Mouse (Mus musculus) liver, postnatal 0 days (tissue): ENCODE data around the gene Osgep. TPM values are rescaled to one million over a fixed set of nuclear protein-coding genes. Genes with fewer than 3 reads are reported as not detected.
"Not testable (repeated sequence)": the region's sequence is repeated elsewhere in the genome, so short reads cannot be mapped to it uniquely, and the experiment has no call there.

Experiments
- ATAC-seq: fragments of 200-750 bp; cut with Nextera tagmentation; 2 replicates; pipeline ENCODE4 v1.8.0; 2017; ENCODE audit warnings: mild to moderate bottlenecking, moderate library complexity
- DNase-seq: peaks from one replicate; pipeline ENCODE4 v3.0.0-alpha.2; 2016
- H3K27ac ChIP-seq: fragments of 300-500 bp; sonication (generic); 2 replicates; pipeline ENCODE4 v1.5.1; 2014; ENCODE audit warnings: antibody characterized with exemption, moderate library complexity, mild to moderate bottlenecking, low read depth
- H3K27me3 ChIP-seq: fragments of 300-500 bp; sonication (generic); 2 replicates; pipeline ENCODE4 v1.6.1; 2014; ENCODE audit warnings: low read length, control low read depth, mixed read lengths; ENCODE audit not compliant: insufficient read depth
- H3K36me3 ChIP-seq: fragments of 300-500 bp; sonication (generic); replicated peaks from 2 replicates; pipeline ENCODE4 v1.6.1; 2014; ENCODE audit warnings: mild to moderate bottlenecking, control low read depth, low read length, moderate library complexity, mixed read lengths; ENCODE audit not compliant: insufficient read depth
- H3K4me1 ChIP-seq: fragments of 300-500 bp; sonication (generic); 2 replicates; pipeline ENCODE4 v1.6.1; 2014; ENCODE audit warnings: antibody characterized with exemption, mild to moderate bottlenecking, control low read depth; ENCODE audit not compliant: insufficient read depth
- H3K4me2 ChIP-seq: fragments of 300-500 bp; sonication (generic); 2 replicates; pipeline ENCODE4 v1.6.1; 2014; ENCODE audit warnings: low read depth, mild to moderate bottlenecking, low read length, moderate library complexity, mixed read lengths
- H3K4me3 ChIP-seq: fragments of 300-500 bp; sonication (generic); 2 replicates; pipeline ENCODE4 v1.5.1; 2014; ENCODE audit warnings: low read depth, low read length
- H3K9ac ChIP-seq: fragments of 300-500 bp; sonication (generic); replicated peaks from 2 replicates; pipeline ENCODE4 v1.6.1; 2014; ENCODE audit warnings: mild to moderate bottlenecking, moderate library complexity
- H3K9me3 ChIP-seq: fragments of 300-500 bp; sonication (generic); 2 replicates; pipeline ENCODE4 v1.6.1; 2016; ENCODE audit warnings: mild to moderate bottlenecking, control low read depth, low read length, mixed read lengths
- CTCF ChIP-seq: sonication (generic); IDR thresholded peaks from 2 replicates; pipeline ENCODE4 v1.5.1; 2016; ENCODE audit warnings: antibody characterized with exemption, low read depth
- EP300 ChIP-seq: IDR thresholded peaks from 2 replicates; pipeline ENCODE4 v1.6.1; 2016; ENCODE audit warnings: antibody characterized with exemption, low read depth, mild to moderate bottlenecking
- WGBS: fragments of 180-500 bp; shearing (Covaris S2); extraction: QIAGEN DNeasy Blood & Tissue Kit; methylation state at CpG from one replicate; pipeline ENCODE4 v1.1.7; 2014; ENCODE audit not compliant: insufficient replicate concordance; 5-methylcytosine and 5-hydroxymethylcytosine counted together
- polyA plus RNA-seq: library from polyadenylated mRNA; unstranded; fragments of >200 nt; fragmentation: Nextera tagmentation; extraction: Ambion mirVana; gene quantifications from 2 replicates; pipeline ENCODE4 v1.2.1, GENCODE M21; 2015

Osgep gene
- polyA plus RNA-seq, 1 experiment from 2014 or later: 38.5 TPM

DNA sequence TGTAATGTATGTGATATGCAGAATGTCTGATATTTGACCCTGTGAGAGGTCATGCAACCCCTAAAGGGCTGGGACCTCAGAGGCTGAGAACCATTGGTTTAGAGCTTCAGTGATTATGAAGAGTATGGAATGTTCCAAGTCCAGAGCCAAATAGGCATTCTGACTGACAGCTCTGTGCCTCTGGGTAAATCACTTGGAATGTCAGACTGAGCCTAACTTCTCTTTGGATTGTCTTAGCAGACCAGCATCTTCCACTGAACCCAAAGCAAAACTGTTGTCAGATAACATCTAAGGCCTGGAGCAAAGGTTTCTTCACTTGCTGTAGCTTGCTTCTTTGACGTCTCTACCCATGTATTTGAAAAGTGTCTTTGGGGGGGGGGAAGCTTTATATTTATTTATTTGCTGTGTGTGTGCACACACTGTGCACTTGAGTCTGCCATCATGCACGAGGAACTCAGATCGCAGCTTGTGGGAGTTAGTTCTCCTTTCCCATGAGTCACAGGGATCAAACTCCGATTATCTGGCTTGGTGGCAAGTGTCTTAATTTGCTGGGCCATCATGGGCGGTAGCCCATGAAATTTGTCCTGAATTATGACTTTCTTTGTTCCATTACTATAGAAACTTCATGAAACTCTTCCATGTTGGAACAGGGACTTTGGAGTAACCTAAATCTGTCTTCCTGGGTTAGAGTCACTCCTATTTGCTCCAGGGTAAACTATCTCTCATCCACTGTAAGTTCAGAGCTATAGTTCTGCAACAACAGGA is 43.7 kb upstream of the Osgep start:
- Histone ChIP-seq H3K9me3 (no peaks in the 10 kb centered on the region), H3K36me3 (peaks cover 5% of the 10 kb centered on the region; the same call in 1 of the 2 replicates), H3K27me3 (no peaks in the 10 kb centered on the region), H3K4me2 (no peak overlapping the region), H3K4me3 (no peak overlapping the region), H3K4me1 (peaks cover 8% of the 10 kb centered on the region; the same call in 1 of the 2 replicates), H3K27ac (no peak overlapping the region), H3K9ac (no peak overlapping the region)
- no peak for ATAC-seq
- TF ChIP-seq EP300 (no peak), CTCF (no peak)
- no peak for DNase-seq
- WGBS: 74% methylated on average over 5 of the region's 5 CpGs

DNA sequence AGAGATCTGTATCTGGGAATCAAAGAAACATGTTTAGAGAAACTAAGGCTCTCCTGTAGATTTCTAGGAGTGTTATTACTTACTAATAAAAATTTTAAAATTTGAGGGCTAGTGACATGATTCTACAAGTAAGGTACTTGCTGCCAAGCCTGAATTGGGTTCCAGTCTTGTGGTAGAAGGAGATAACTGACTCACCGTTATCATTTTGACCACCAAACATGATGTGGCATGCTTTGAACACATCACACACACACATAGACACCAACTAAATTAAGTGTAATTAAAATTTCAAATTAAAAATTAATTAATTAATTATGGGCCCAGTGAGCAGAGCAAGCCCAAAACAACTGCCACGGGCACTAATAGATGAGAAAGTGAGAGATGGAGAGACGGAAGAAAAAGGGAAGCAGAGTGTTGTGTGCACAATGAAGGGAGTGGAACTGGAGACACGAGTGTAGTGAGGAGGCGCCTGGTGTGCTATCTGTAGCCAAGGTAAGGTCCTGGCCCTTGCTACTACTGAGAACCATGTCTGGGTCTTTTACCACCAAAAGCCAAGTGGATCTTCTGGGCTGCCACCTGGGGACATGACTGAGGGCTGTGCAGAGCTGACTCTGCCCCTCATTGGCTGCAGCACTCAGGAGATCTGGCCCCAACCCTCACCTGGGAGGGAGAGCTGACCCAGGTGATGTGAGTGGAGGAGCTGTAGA is 33.7 kb upstream of the Osgep start:
- ATAC-seq: peak; percentile 36; the same call in 1 of the 2 replicates

DNA sequence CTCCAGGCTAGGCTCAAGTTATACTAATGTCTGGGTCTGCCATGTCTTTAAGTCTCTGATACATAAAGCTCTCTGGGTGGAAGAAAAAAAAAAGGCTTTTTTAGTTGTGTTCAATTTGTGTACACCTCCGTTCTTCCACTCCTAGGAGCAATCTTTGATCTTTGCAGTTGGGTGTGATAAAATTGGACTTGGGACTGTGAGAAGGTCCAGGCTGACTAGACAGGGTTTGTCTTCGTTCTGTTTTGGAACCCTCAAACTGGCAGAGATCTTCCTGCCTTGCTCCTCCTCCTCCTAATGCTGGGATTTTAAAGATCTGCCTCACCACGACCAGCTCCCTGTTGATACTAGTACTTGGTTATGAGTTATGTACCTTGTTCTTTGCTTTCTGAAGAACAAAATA is 32.5 kb upstream of the Osgep start:
- 25% methylated on average over 3 of the region's 3 CpGs for WGBS
- Histone ChIP-seq H3K4me3 (peak overlapping the region; percentile 49), H3K4me2 (peak overlapping the region; percentile 67), H3K4me1 (peaks cover 14% of the 10 kb centered on the region), H3K9ac (peak overlapping the region; percentile 46), H3K27ac (peak overlapping the region; percentile 85)
- H3K9me3 ChIP-seq, H3K27me3 ChIP-seq, ATAC-seq, H3K36me3 ChIP-seq, DNase-seq: not testable (repeated sequence)

More for the DNA sequence above, 33.7 kb upstream of the Osgep start:
- TF ChIP-seq EP300: peak; percentile 70; the same call in 1 of the 2 replicates
- not testable (repeated sequence) for H3K4me3 ChIP-seq, H3K27me3 ChIP-seq, DNase-seq, H3K9me3 ChIP-seq, H3K9ac ChIP-seq, H3K36me3 ChIP-seq
- peaks cover 14% of the 10 kb centered on the region for H3K4me1 ChIP-seq
- peak overlapping the region; percentile 55; the same call in 1 of the 2 replicates for H3K4me2 ChIP-seq
- 61% methylated on average over 5 of the region's 5 CpGs for WGBS
- H3K27ac ChIP-seq: peak overlapping the region; percentile 66; the same call in 1 of the 2 replicates

DNA sequence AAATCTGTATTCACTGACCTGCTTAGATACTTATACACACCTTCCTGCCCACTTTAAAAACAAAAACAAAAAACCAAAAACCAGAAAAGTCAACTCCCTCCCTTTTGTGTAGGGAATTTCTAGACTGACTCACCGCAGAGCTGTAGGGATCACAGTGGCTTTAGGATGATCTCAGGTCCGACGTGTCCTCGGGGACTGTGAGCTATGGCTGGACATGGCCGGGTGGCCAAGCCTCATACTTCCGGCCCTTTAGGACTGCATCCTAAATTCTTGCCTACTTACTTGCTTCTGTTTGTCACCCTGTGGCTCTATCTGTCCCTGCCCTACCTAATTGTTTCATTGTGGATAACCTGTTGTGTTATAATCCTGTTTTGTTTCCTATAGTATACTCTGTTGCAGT is 32.0 kb upstream of the Osgep start:
- peak overlapping the region; percentile 67 for H3K4me2 ChIP-seq
- WGBS: 79% methylated on average over 6 of the region's 6 CpGs
- not testable (repeated sequence) for ATAC-seq, DNase-seq, H3K9me3 ChIP-seq, H3K36me3 ChIP-seq, H3K27me3 ChIP-seq
- H3K9ac ChIP-seq: peak overlapping the region; percentile 46
- peak overlapping the region; percentile 85 for H3K27ac ChIP-seq
- peak overlapping the region; percentile 49 for H3K4me3 ChIP-seq
- H3K4me1 ChIP-seq: peaks cover 14% of the 10 kb centered on the region

DNA sequence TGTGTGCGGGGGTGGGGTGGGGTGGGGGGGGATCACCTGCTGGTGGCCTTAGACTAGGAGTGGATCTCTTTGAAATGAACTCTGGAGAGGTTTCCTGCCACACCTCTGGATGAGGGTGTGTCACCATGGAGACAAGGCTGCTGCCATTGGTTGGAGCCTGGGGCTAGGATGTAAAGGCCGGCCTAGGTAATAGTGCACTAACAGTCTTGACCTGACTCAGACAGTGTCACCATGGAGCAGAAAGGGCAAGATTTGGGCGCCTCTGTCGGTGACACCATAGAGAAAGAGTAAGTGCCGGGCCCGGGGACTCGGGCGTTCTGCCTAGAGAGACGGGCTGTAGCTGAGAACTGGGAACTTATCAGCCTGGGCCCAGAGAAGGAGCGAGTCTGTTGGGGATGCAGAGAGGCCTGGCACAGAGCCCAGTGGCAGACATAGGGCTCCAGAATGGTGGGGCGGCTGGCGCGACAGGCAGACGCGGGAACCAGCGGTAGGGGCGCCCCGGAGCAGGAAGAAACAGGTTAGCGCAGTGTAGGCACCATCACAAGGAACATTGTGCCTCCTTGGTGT is 31.3 kb upstream of the Osgep start, which contains the start of gene Pnp2:
TSS of gene Pnp2 (plus strand) at position 51 of the 567 bp plus-strand sequence.
- H3K4me2 ChIP-seq: peak within 1 kb of the TSS; percentile 67
- ATAC-seq (peak; percentile 86), DNase-seq (peak; percentile 68)
- H3K27ac ChIP-seq: peak within 1 kb of the TSS; percentile 85
- H3K4me1 ChIP-seq: peaks cover 14% of the 10 kb centered on the region
- not testable (repeated sequence) for H3K27me3 ChIP-seq, H3K36me3 ChIP-seq, H3K9me3 ChIP-seq
- WGBS: 15% methylated on average over 17 of the region's 19 CpGs
- peak; percentile 46 for TF ChIP-seq CTCF
- 0 out of 2 replicates have a peak, but pooled peaks have one; percentile 31 for TF ChIP-seq EP300
- peak within 1 kb of the TSS; percentile 49 for H3K4me3 ChIP-seq
- peak within 1 kb of the TSS; percentile 60 for H3K9ac ChIP-seq

DNA sequence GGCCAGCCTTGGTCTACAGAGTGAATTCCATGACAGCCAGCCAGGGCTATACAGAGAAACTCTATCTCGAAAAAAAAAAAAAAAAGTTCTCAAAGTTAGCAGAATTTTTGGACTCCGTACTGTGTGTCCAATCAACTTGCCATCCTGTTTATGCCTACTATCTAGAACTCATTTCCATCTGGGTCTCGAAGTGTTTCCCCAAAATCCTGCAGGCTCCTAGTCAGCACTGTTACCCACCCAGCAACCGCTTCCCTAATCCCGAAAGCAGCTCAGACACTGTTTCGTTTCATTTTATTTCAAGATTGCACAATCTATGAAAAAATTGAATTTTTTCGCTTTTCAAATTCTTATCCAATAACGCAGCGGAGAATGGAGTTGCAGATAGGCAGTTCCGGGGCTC is 30.8 kb upstream of the Osgep start:
- H3K9me3 ChIP-seq: no peaks in the 10 kb centered on the region
- DNase-seq (no peak), ATAC-seq (no peak)
- peaks cover 5% of the 10 kb centered on the region; the same call in 1 of the 2 replicates for H3K36me3 ChIP-seq
- H3K4me1 ChIP-seq: peaks cover 14% of the 10 kb centered on the region
- H3K4me3 ChIP-seq: peak overlapping the region; percentile 49; the same call in 1 of the 2 replicates
- WGBS: 61% methylated on average over 10 of the region's 10 CpGs
- peak overlapping the region; percentile 85 for H3K27ac ChIP-seq
- peak overlapping the region; percentile 67 for H3K4me2 ChIP-seq
- H3K9ac ChIP-seq: no peak overlapping the region
- no peaks in the 10 kb centered on the region for H3K27me3 ChIP-seq
- TF ChIP-seq CTCF: no peak
- no peak for TF ChIP-seq EP300

DNA sequence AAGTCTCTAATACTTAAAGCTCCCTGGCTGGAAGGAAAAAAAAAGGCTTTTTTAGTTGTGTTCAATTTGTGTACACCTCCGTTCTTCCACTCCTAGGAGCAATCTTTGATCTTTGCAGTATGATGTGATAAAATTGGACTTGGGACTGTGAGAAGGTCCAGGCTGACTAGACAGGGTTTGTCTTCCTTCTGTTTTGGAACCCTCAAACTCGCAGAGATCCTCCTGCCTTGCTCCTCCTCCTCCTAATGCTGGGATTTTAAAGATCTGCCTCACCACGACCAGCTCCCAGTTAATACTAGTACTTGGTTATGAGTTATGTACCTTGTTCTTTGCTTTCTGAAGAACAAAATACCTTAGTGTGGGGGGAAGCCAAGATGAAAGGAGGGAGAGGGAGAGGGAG is 20.8 kb upstream of the Osgep start:
- WGBS: 6% methylated on average over 3 of the region's 3 CpGs
- DNase-seq: not testable (repeated sequence)
- peak overlapping the region; percentile 78 for H3K4me3 ChIP-seq

DNA sequence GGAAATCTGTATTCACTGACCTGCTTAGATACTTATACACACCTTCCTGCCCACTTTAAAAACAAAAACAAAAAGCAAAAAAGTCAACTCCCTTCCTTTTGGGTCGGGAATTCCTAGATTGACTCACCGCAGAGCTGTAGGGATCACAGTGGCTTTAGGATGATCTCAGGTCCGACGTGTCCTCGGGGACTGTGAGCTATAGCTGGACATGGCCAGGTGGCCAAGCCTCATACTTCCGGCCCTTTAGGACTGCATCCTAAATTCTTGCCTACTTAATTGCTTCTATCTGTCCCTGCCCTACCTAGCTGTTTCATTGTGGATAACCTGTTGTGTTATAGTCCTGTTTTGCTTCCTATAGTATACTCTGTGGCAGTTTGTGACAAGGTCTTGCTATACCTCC is 20.4 kb upstream of the Osgep start:
- H3K36me3 ChIP-seq, H3K27me3 ChIP-seq, DNase-seq, H3K9me3 ChIP-seq, ATAC-seq, H3K4me1 ChIP-seq: not testable (repeated sequence)
- peak overlapping the region; percentile 68 for H3K4me2 ChIP-seq
- WGBS: 5% methylated on average over 6 of the region's 6 CpGs
- H3K4me3 ChIP-seq: peak overlapping the region; percentile 78
- H3K9ac ChIP-seq: peak overlapping the region; percentile 75
- peak overlapping the region; percentile 82 for H3K27ac ChIP-seq

More for the DNA sequence above, 20.8 kb upstream of the Osgep start:
- H3K36me3 ChIP-seq, H3K4me1 ChIP-seq, H3K27me3 ChIP-seq, H3K9me3 ChIP-seq, ATAC-seq: not testable (repeated sequence)
- Histone ChIP-seq H3K27ac (peak overlapping the region; percentile 82), H3K9ac (peak overlapping the region; percentile 75), H3K4me2 (peak overlapping the region; percentile 68)
